Mouse (Mus musculus): ENCODE data around the gene Pgm2l1.
"Not testable (repeated sequence)": the region's sequence is repeated elsewhere in the genome, so short reads cannot be mapped to it uniquely, and the experiment has no call there.

Pgm2l1 gene

DNA sequence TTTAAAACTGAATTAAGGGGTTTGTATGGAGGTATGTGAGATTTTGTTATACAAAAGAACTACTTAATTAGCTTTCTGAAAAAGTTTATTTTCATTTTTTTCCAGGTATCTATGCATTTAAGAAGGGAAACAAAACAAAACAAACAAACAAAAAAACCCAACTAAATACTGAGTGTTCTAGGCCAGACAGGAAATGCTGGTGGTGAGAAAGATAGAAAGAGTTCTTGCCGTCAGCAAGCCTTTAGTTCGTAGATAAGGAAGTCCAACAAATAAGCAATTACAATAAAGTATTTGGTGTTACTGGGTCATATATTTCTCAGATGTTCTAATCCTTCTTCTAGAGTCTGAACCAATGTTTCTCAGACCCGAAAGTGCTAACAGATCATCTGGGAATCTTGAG lies 1.8 kb downstream of the Pgm2l1 start:
- DNase-seq, result no peak

DNA sequence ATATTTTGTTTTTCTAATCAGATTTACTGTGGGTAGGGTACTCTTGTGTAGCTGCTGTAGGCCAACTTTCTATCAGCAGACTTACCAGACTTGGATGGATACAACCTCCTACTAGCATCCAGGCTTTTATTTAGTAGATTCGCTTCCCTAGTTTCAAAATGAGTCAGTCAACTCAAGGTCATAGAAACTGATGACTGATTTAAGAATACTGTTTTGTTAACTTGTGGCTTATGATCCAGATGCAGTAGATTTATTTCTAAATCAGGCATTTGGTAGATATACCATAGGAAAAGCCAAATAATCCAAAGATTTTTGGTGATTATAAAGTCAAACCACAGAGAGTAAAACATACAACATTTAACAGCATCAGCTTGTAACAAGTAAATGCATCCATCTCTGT lies 3.5 kb downstream of the Pgm2l1 start:
- DNase-seq, result no peak

DNA sequence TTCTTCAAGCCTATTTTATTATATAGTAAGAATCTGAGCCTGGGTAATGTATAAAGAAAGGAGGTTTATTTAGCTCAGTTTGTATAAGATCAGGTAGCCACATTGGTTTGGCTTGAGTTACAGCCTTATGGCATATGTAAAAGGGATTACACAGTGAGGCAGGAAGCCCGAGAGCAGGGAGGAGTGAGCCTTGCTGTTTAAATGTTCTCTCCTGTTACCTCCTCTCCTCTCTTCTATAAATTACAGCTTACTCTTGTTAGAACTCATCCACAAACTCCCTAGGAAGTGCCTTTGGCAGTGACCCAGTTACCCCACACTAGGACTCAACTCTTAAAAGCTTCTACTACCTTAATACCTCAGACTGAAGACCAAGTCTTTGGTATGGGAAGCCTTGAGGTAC lies 4.5 kb downstream of the Pgm2l1 start:
- DNase-seq, result no peak

DNA sequence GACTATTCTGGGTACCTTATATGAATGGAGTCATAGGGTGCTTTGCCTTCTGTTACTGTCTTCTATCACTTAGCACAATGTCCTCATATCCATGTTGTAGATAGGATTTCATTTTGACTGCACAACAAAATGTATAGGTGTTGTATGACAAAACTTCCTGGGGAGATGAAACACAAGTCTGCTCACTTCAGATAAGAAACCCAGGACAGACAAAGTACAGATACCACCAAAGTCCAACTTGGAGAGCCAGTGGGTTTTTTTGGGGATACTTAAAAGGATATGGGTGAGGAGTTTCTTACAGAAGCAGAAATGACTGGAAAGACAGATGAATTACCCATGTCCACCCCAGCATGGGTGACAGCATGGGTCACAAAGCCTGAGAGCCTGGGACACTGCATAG lies 6.5 kb downstream of the Pgm2l1 start:
- DNase-seq, result no peak

DNA sequence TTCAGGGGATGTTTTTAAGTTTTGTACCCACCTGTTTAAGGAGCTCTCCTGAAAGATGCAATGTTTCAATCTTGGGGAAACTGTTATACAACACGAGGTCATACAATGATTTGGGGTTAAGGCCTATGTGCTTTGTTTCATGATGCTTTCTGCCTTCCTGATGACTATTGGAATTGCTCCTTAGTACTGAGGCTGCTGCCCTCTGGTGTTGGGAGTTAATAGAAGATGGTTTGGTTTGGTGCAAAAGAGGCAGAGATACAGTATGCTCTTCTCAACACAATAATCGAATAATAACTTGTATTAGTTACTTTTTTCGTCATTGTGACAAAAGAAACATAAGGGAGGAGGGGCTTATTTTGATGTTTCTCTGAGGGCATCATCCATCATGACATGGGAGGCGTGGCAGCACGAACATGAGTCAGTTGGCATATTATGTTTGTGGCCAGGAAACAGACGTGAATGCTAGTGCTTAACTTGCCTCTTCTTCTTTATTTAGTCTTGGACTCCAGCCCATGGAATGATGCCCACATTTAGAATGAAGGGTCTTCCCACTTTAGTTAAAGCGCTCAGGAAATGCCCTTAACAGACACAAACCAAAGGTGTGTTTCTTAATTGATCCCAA lies 7.2 kb downstream of the Pgm2l1 start:
- DNase-seq, result peak; percentile 26 to 48

DNA sequence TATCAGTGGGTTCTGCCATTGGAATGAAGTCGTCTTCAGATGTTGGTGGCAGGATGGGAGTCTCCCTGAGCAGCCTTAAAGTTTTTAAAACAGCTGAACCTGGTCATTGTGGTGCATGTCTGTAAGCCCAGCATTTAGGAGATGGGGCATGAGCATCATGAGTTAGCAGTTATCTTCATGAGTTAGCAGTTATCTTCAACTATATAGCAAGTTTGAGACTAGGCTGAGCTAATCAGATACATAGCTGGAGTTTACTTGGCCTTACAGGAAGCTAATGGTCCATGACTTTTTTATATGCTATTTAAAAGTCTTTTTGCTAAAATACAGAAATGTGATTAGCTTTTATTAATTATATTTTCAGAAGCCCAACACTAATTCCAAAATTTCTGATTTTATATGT lies 11.1 kb downstream of the Pgm2l1 start:
- DNase-seq, result no peak

DNA sequence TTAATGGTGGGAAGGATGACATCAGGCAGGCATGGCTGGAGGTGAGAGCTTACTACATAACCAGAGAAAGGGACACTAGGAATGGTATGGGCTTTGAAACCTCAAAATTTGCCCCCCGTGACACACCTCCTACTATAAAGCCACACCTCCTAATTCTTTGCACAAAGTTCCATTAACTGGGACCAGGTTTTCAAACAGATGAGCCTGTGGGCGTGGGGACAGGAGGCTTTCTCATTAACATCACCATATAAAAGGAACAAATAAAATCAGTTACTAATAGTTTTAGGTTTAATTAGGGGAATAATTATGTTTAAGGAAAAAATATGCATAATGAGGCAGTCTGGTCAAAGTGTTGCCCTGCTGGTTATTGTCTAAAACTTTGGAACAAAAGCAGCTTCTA lies 13.4 kb downstream of the Pgm2l1 start:
- DNase-seq, result no peak

DNA sequence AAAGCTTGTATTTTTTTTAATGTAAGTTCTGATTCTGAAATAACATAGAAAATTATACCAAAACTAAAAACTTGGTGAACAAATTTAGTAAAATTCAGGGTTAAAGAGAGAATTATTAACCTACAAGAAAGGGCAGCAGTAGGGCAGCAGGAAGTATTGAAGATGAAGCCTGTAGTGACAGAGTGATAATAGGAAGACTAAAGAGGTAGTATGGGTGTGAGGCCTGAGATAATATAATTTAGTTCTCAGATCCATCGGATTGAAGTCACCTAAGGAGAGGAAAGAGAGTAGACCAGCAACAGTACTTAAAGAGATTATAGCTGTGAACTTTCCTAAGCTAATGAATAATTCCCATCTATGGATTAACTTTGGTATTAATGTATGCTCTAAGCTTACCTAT lies 15.8 kb downstream of the Pgm2l1 start:
- DNase-seq, result no peak

DNA sequence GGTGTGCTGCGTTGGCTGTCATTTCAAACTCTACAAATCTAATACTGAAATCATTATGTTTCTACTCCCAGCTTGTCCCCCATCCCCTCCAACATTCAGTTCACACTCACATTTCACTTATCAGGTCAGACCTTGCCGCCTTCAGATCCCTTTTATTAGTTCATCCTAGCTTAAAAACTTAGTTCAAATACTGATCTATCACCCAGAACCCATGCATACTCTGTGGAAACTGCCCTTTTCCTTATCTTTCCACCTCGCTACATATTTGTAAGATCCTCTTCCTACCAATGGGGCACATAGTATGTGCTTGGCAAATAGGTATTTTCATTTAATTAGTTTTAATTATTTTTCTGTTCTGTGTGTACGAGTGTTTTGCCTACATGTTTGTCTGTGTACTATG lies 17.0 kb downstream of the Pgm2l1 start:
- DNase-seq, result no peak

DNA sequence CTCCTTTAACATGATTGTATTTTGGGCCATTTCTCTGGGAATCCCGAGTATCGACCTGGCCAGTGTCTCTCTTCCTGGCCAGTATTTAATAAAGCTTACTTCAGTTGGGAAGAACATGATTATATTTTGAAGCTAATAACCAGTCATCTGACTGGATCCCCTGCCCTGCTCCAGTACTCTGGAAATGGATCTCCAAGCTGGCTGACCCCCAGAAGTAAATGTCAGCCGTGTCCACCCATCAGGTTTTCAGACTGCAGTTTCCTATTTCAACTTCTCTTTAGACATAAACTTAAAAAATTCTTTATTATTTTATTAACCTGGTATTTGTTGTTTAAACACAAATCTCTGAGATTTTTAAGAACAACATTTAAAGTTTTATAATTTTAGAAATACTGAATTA lies 18.0 kb downstream of the Pgm2l1 start:
- DNase-seq, result no peak

DNA sequence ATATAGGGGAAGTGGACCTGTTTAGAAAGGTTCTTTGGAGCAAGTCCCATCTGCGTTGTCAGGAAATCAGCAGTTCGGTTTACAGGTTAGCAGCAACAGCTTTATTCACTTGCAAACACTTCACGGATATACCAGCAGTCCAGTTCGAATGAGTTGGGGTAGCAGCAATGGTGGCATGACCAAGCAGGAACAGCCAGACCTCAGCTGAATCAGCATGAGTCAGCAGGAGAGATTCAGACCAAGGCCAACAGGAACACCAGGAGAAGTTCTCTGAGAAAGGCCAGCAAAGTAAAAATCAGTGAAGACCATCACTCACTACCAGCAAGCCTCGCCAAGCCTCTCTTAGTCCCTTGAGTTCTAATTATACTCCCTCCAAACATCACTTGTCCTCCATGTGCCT lies 23.5 kb downstream of the Pgm2l1 start:
- DNase-seq, result no peak

DNA sequence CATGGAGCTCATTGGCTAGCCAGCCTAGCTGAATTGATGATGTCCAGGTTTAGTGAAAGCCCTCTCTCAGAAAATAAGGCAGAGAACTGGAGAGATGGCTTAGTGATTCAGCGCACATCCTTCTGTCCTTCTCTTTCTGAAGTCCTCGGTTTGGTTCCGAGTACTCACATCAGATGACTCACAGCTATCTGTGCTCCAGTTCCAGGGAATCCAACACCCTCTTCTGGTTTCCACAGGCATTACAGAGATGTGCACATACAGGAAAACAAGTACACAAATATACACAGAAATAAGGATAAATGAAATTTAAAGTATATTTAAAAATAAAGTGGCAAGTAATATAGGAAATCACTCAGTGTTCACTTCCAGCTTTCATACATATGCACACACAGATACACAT lies 35.2 kb downstream of the Pgm2l1 start:
- no peak for DNase-seq

DNA sequence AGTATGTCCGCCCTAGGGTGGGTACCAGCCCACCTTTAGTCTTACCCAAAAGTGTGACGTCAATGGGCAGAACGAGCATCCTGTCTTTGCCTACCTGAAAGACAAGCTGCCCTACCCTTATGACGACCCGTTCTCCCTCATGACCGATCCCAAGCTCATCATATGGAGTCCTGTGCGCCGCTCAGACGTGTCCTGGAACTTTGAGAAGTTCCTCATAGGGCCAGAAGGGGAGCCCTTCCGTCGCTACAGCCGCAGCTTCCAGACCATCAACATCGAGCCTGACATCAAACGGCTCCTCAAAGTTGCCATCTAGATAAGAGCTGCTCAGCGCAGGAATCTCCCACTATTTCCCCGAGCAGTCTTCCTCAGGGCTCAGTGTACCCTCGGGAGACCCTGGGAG lies 37.7 kb downstream of the Pgm2l1 start:
- not testable (repeated sequence) for DNase-seq

DNA sequence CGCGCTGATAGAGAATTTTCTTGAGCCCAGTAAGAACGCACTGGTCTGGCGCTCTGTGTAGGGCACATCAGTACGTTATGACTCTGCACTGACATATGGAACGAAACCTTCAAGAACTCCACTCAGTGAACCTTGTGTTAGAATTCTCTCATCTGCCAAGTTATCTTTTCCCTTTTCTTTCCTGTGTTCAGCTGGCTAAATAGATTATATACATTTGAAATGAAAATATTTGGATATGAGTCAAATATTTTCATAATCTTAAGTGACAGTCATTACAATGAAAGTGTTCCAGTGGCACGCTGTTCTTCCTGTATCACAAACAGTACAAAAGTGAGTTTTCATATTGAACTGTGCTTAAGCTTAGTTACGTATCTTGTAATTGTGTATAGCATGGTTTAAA lies 45.2 kb downstream of the Pgm2l1 start:
- DNase-seq, result no peak

DNA sequence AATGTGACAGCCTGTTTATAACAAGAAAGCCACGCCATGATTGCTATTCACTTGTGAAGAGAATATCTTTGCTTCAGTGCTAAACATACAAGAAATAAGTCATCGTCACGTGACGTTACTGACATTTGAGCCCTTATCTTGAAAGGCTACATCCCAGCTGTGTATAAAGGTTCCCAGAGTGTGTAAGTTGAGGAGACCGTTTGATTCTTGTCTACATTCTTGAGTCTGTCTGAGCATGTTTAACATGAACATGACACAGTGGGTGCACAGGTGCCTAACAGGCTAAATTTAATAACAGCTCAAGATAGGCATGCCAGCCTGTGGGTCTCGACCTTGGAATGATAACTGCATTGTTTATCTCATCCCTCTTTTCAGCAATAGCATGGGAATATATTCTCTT lies 47.3 kb downstream of the Pgm2l1 start:
- DNase-seq, result no peak

DNA sequence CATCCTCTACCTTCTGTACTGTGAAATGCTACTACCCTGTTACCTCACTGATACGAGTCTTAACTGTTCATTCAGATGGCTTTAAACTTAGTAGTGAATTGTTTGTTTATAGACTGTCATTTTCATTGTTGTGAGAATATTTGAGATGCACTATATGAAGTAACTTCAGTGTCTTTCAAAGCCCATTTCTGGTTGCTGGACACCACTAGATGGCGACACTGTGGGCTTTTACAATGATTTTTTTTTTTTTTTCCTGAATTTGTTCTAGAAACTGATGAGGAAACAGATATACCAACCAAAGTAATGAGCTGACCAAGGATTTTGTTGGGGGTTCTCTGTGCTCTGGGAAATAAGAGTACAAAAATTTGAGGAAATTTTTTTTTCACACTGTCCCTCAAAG lies 49.2 kb downstream of the Pgm2l1 start:
- no peak for DNase-seq

DNA sequence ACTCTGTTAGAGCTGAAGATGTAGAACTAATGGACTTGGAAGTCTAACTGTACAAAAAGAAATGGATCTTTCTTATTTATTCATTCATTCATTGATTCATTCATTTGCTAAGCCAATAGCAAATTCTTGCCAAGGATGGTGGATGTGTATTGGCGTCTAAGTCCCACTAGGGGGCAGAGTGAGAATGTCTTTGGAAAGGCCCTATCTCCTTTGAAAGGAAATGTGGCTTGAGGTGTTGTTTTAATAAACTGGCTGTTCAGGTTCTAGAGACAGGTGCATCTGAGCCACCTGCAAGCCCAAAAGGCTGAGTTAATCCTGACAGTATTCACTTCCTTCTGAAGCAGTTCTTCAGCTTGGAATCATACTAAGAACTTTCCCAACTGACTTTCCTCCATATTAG lies 52.6 kb downstream of the Pgm2l1 start:
- peak; percentile 25 to 34 for DNase-seq

DNA sequence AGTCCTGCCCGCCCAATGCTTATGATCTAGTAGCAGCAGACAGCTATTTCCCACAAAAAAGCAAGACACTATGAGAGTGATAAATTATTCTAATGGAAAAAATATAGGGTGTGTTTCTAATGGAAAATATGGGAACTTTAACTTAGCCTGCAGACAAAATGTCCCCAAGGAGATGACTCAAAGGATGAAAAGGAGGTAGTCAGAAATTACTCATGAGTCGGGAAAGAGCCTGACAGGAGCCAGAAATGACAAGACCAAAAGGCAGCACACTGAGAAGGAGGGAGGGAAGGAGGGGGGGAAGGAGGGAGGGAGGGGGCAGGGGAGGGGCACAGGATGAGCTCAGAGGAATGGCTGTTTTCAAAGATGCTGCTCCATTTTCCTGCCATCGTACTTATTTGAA lies 54.4 kb downstream of the Pgm2l1 start:
- no peak for DNase-seq

DNA sequence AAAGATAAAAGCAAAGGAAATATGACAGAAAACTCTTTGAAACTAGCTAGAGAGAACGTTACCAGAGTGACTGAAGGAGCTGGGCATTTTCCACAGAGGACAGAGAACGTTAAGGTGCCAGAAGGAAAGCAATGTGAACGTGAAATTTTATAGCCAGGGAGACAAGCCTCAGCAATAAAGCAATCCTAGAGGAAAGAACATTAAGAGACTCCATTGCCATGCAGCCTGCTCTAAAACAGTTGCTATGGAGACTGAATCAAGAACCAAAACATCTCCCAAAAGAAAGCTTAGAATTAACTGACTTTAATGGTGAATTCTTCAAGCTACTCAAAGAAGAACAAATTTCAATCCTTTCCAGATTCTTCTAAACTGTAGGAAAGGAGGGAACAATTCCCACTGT lies 56.1 kb downstream of the Pgm2l1 start:
- DNase-seq, result no peak

DNA sequence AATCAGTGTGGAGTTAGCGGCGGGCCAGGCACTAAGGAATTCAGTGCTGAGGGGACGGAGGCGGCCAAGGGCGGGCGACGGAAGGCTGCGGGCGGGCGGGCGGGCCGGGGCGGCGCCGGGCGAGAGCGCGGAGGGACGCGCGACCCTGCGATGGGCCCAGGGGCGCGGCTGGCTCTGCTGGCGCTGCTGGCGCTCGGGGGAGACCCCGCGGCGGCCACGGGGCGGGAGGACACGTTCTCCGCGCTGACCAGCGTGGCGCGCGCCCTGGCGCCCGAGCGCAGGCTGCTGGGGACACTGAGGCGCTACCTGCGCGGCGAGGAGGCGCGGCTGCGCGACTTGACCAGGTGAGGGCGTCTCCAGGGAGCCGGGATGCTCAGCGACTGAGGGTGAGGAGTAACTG lies 58.2 kb downstream of the Pgm2l1 start, which contains the start of gene P4ha3:
Gene P4ha3 (plus strand): TSS at position 138 of the 400 bp plus-strand sequence.
- peak in 1 of 2 experiments; percentile 8 for DNase-seq

DNA sequence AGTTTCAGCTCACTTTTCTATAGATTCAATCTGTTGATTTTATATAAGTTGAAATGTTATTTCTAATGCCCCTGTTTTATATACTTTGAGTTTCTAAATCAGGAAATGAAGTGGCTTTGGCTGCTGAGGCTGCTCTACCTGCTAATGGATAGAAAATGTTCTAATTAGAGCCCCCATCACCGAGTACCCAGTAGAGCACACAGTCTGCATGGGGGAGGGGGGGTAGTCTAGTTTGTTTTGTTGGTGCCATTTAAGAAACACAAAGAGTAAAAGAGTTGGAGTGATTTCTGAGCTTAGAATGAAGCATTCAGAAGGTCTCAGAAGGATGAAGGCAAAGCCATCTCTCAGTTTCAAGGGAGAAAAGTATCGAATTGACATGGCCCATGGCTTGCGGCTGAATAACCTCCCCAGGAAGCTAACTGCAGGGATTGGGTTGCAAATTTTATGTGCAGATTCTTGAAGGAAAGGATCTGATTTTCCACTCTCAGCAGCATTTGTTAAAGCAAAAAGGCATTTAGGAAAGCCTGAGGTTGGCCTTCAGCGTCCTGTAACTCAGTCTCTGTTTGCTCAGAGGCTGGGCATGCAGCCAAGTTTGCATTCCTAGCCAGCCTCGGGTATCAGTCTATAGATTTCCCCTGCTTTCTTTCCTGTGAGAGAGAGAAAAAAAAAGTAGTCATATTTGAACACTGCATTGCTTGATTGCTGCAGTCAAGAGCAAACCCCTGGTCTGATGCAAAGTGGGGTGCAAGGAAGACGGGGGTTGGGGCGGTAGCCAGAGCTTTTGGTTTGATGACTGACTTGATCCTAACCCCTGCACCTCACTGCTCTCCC lies 60.8 kb downstream of the Pgm2l1 start:
- DNase-seq, result peak; percentile 52 to 64

DNA sequence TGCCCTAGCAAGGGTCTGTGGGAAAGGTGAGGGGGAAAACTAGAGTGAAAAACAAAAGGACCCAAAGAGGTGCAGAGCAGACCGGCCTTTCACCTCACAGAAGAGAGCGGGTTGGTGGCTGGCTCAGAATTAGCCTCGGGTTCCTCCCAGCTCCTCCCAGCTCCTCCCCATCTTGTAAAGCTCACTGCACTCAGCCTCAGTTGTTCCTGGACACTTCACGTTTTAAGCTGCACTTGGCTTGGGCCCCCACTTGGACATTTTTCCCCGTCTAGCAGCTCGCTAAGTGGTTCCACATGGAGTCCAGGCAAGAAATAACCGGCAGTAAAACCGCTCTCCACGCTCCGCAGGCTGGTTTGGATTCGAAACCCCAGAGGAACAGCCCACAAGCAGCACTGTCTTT lies 61.4 kb downstream of the Pgm2l1 start:
- peak; percentile 23 to 52 for DNase-seq

DNA sequence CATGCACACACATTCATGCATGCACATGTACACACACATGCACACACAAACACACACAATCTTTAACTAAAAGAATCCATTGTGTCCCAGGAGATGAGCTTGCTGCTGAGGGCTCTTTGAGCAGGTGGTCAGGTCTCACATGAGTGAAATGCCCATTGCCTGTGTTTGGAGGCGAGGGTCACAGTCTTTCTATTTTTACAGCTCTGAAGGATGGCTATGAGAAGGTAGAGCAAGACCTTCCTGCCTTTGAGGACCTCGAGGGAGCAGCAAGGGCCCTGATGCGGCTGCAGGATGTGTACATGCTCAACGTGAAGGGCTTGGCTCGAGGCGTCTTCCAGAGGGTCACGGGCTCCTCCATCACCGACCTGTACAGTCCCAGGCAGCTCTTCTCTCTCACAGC lies 66.4 kb downstream of the Pgm2l1 start:
- no peak for DNase-seq

DNA sequence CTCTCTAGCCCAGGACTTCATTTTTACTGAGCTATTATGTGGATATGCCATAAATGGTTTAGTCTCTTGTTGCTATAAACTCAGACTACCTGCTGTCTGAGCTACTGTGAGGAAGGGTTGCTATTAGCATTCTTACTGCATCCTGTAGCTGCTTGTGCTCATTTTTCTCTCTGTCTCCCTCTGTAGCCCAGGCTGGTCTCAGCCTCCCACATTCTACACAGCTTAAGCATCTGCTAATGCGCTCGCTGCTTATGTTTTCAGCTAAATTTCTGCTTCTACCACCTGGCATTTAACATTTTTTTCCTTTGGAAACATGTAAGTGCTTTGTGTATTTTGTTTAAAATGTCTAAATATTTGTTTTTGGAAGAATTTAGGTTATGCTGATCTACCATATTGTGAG lies 68.6 kb downstream of the Pgm2l1 start:
- no peak for DNase-seq

DNA sequence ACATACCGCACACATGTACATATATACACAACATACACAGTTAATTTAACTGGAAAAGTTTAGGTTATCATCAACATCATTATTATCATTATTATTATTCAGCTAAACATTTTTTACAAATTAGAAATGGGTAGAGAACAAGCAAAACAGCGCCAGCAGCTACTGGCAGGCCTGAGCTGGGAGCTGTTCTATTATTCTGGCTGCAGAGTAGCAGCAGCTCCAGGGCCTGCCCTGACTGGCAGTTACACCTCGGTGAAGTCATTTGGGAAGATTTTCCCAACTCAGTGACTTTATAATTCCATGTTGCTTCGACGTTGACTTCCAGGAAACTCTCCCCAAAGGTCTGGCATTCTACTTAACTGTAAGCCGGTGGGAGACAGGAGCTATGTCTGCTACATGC lies 69.5 kb downstream of the Pgm2l1 start:
- no peak for DNase-seq

Data from lung, adult 18-20 months (tissue).